Mouse (Mus musculus): ENCODE results near the gene Dpp7. TPM values are rescaled to one million over a fixed set of nuclear protein-coding genes. Genes with fewer than 3 reads are reported as not detected.

The Dpp7 gene
- total and polyA plus RNA-seq, 3 experiments, result 24.6 to 25.9 TPM; not detected in 1

DNA sequence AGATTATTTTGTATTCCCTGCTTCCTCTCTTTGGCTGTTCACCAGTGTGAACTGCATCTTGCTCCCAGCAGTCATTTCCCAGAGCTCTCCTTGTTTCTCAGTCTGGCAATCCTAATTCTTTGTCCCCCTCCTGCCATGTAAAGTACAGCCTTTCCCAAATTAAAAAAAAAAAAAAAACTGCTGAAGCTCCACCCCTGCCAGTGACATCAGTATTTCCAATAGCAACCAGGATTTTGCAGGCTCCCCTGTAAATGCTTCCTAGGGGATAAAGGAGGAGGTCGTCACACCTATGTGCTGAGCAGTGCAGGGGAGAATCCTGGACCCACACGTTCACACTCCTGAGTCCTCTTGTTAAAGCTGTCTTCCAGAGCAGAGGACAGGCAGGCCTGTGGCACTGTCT lies 36.1 kb downstream of the Dpp7 start:
- Histone ChIP-seq H3K9ac (ENCODE audit: control insufficient read depth, low read depth, low read length, poor library complexity, severe bottlenecking) (no peak overlapping the region), H3K79me2 (ENCODE audit: control insufficient read depth, insufficient read depth, low read length, poor library complexity) (no peaks in the 10 kb centered on the region), H3K4me3 (ENCODE audit: control insufficient read depth in 1 of 2, insufficient read depth in 1 of 2, low read depth in 2 of 2, low read length in 2 of 2) (no peak overlapping the region), H3K36me3 (ENCODE audit: control insufficient read depth in 1 of 2, insufficient read depth in 2 of 2, low read length in 2 of 2) (peaks cover 0 to 14% of the 10 kb centered on the region in 2 experiments; a peak in 2 of 4 replicates), H3K4me1 (ENCODE audit: control insufficient read depth in 1 of 2, insufficient read depth in 2 of 2, low read length in 2 of 2) (peaks cover 2 to 14% of the 10 kb centered on the region in 2 experiments; a peak in 3 of 4 replicates), H3K27me3 (ENCODE audit: control insufficient read depth in 1 of 2, insufficient read depth in 2 of 2, low read length in 2 of 2) (no peaks in the 10 kb centered on the region), H3K27ac (ENCODE audit: control insufficient read depth, low read depth, low read length) (no peak overlapping the region), H3K9me3 (replicated peaks; ENCODE audit: insufficient read depth, low read length) (no peaks in the 10 kb centered on the region)
- no peak for DNase-seq (ENCODE audit: low read depth, low spot score)
- TF ChIP-seq ZNF384 (IDR thresholded peaks at IDR 0.05; ENCODE audit: low read depth, low read length), result peak; percentile 53; the same call in 1 of the 2 replicates
- no peak for TF ChIP-seq UBTF (IDR thresholded peaks at IDR 0.05; ENCODE audit: borderline replicate concordance, insufficient read depth, low read depth, low read length)
- no peak for TF ChIP-seq CHD2 (IDR thresholded peaks at IDR 0.05; ENCODE audit: low read length)

DNA sequence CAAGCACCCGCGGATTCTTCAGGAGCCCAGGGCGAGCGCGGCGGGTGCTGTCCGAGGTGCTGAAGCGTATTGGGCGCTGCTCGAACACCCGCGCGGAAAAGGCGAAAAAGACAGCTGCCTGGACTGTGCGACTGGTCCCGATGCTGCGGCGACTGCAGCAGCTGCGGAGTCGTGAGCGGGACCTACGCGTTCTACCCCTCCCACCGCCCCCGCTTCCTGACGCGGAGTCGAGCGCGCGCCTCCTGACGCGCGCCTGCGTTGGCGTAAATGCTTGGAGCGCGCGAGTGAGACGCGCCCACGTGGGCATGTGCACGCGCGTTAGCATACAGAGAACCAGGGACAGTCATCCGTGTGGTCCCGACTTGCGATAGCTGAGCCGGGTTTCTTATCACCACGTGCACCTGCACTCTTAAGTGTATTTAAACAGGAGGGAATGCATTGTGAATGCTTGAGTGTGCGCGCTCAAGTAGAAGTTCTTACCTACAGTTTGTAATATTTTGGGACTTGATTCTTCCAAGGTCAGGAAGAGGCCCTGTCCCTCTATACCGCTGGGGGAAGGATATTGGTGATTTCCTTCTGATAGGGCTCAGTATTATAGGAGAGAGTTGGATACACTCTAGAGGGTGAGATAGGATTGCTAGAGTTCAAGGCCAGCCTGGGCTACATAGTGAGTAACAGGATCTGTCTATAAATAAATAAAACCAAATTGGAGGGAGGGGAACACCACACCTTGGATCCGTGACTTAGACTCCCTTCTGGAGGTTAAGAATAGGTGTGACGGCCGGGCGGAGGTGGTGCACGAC lies 37.0 kb downstream of the Dpp7 start, which contains the start of gene Grin1:
Gene Grin1, minus strand, starts transcription at position 217 of the 803 bp plus-strand sequence.
- Histone ChIP-seq H3K9me3 (replicated peaks; ENCODE audit: insufficient read depth, low read length) (no peaks in the 10 kb centered on the region), H3K27ac (ENCODE audit: control insufficient read depth, low read depth, low read length) (no peak within 1 kb of the TSS), H3K79me2 (ENCODE audit: control insufficient read depth, insufficient read depth, low read length, poor library complexity) (no peaks in the 10 kb centered on the region), H3K27me3 (ENCODE audit: control insufficient read depth in 1 of 2, insufficient read depth in 2 of 2, low read length in 2 of 2) (no peaks in the 10 kb centered on the region), H3K36me3 (ENCODE audit: control insufficient read depth in 1 of 2, insufficient read depth in 2 of 2, low read length in 2 of 2) (peaks cover 0 to 12% of the 10 kb centered on the region in 2 experiments; a peak in 2 of 4 replicates), H3K4me1 (ENCODE audit: control insufficient read depth in 1 of 2, insufficient read depth in 2 of 2, low read length in 2 of 2) (peaks cover 2 to 11% of the 10 kb centered on the region in 2 experiments; a peak in 3 of 4 replicates), H3K9ac (ENCODE audit: control insufficient read depth, low read depth, low read length, poor library complexity, severe bottlenecking) (no peak within 1 kb of the TSS), H3K4me3 (ENCODE audit: control insufficient read depth in 1 of 2, insufficient read depth in 1 of 2, low read depth in 2 of 2, low read length in 2 of 2) (no peak within 1 kb of the TSS)
- no peak for DNase-seq (ENCODE audit: low read depth, low spot score)
- TF ChIP-seq CHD1 (IDR thresholded peaks at IDR 0.05; ENCODE audit: low read depth, low read length), result no peak
- no peak for TF ChIP-seq ZC3H11A (IDR thresholded peaks at IDR 0.05; ENCODE audit: low read depth, low read length)
- no peak for TF ChIP-seq TBP (IDR thresholded peaks at IDR 0.05; ENCODE audit: low read depth, low read length)
- TF ChIP-seq CHD2 (IDR thresholded peaks at IDR 0.05; ENCODE audit: low read length), result no peak
- no peak for TF ChIP-seq USF1 (IDR thresholded peaks at IDR 0.05; ENCODE audit: low read depth, low read length)
- no peak for TF ChIP-seq HCFC1 (IDR thresholded peaks at IDR 0.05; ENCODE audit: low read depth, low read length)

DNA sequence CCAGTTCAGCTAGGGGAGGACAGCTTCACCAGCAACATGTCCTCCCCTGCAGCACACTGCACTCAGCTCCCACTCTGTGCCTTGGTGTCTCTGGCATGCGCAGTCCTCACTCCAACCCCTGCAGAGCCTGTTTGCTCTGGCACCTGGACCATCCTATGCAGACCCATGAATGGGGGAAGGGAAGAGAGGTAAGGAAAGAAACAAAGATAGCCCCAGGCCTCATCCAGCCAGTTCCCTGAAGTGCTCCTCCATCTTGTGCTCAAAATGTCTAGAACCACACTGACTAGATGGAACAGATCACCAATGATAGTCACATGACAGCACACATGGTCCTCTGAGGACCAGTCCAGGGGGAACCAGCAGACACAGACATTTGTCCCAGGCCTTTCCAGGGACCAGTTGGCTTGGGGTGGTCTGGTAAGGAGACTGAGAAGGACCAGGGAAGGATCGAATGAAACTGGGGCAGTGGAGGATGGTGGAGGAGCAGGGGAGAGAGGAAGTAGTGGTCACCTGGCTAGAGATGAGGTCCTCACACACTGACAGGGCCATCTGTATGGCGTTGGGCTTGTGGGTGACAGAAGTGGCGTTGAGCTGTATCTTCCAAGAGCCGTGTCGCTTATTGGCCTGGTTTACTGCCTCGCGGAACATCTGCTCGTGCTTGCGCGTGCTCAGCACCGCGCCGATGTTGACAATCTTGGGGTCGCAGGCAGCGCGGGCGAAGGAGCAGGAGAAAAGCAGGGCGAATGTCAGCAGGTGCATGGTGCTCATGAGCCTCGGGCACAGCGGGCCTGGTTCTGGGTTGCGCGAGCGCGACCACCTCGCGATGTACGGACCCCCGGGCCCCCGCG lies 37.8 kb downstream of the Dpp7 start:
- Histone ChIP-seq H3K36me3 (ENCODE audit: control insufficient read depth in 1 of 2, insufficient read depth in 2 of 2, low read length in 2 of 2) (peaks cover 0 to 5% of the 10 kb centered on the region in 2 experiments; a peak in 2 of 4 replicates), H3K27me3 (ENCODE audit: control insufficient read depth in 1 of 2, insufficient read depth in 2 of 2, low read length in 2 of 2) (no peaks in the 10 kb centered on the region), H3K9me3 (replicated peaks; ENCODE audit: insufficient read depth, low read length) (no peaks in the 10 kb centered on the region), H3K4me3 (ENCODE audit: control insufficient read depth in 1 of 2, insufficient read depth in 1 of 2, low read depth in 2 of 2, low read length in 2 of 2) (no peak overlapping the region), H3K4me1 (ENCODE audit: control insufficient read depth in 1 of 2, insufficient read depth in 2 of 2, low read length in 2 of 2) (peaks cover 0 to 5% of the 10 kb centered on the region in 2 experiments; a peak in 2 of 4 replicates), H3K9ac (ENCODE audit: control insufficient read depth, low read depth, low read length, poor library complexity, severe bottlenecking) (no peak overlapping the region), H3K27ac (ENCODE audit: control insufficient read depth, low read depth, low read length) (no peak overlapping the region), H3K79me2 (ENCODE audit: control insufficient read depth, insufficient read depth, low read length, poor library complexity) (no peaks in the 10 kb centered on the region)
- DNase-seq (ENCODE audit: low read depth, low spot score), result no peak
- no peak for TF ChIP-seq RAD21 (IDR thresholded peaks at IDR 0.05; ENCODE audit: low read depth, low read length)
- no peak for TF ChIP-seq ZC3H11A (IDR thresholded peaks at IDR 0.05; ENCODE audit: low read depth, low read length)
